In genomic region chr15:82984574-82984973, GRCm38 (mm10) we compare ENCODE assay signal across 14 mouse cellular contexts. TPM values are rescaled to one million over a fixed set of nuclear protein-coding genes. Genes with fewer than 3 reads are reported as not detected.
DNase-seq lines count a peak whose midpoint lies in the region; ATAC-seq lines count a peak whose summit lies in the region.
"Had no signal": no experiment of that assay in that cellular context is flagged by ENCODE, and none has a peak within 500 bp of the region (broad histone marks: within the 10 kb centered on the region; RNA-seq: fewer than 3 reads in every experiment).

No protein-coding gene starts in this region.

- H3K4me2 ChIP-seq in hindbrain, embryonic 12.5 days (replicated peaks): 0 out of 2 replicates have a peak overlapping the region, but pooled peaks have one; percentile 3
- H3K4me2 ChIP-seq in hindbrain, embryonic 16.5 days (ENCODE audit: low read length): no peak overlapping the region
- H3K4me2 ChIP-seq in forebrain, embryonic 13.5 days: peak overlapping the region; percentile 90
- peak overlapping the region; percentile 94 for H3K4me2 ChIP-seq in limb, embryonic 13.5 days (replicated peaks)
- peak overlapping the region; percentile 84 for H3K4me2 ChIP-seq in neural tube, embryonic 13.5 days
- no peak overlapping the region for H3K4me2 ChIP-seq in liver, embryonic 12.5 days

- ATAC-seq in hindbrain, embryonic 12.5 days (ENCODE audit: low FRiP score): no peak
- no peak for ATAC-seq in hindbrain, embryonic 16.5 days
- no peak for ATAC-seq in forebrain, embryonic 13.5 days
- ATAC-seq in limb, embryonic 13.5 days (ENCODE audit: low FRiP score, low read depth): no peak
- no peak for ATAC-seq in neural tube, embryonic 13.5 days (ENCODE audit: low read depth)
- no peak for ATAC-seq in liver, embryonic 12.5 days
- no peak for ATAC-seq in megakaryocyte-erythroid progenitor cell, adult 5-6 weeks (replicated peaks; ENCODE audit: low FRiP score, low TSS enrichment, poor library complexity, severe bottlenecking)
- ATAC-seq: liver, postnatal 0 days had no signal

- no peak overlapping the region for H3K4me3 ChIP-seq in hindbrain, embryonic 12.5 days
- no peak overlapping the region for H3K4me3 ChIP-seq in hindbrain, embryonic 16.5 days (ENCODE audit: low read length)
- H3K4me3 ChIP-seq in forebrain, embryonic 13.5 days: no peak overlapping the region
- no peak overlapping the region for H3K4me3 ChIP-seq in limb, embryonic 13.5 days
- no peak overlapping the region for H3K4me3 ChIP-seq in neural tube, embryonic 13.5 days
- H3K4me3 ChIP-seq in liver, embryonic 12.5 days: no peak overlapping the region
- H3K4me3 ChIP-seq: neural tube, embryonic 12.5 days had no signal

- WGBS in hindbrain, embryonic 12.5 days: 56% methylated on average over 7 of the region's 7 CpGs
- WGBS in hindbrain, embryonic 16.5 days: 54% methylated on average over 7 of the region's 7 CpGs
- WGBS in forebrain, embryonic 13.5 days: 56% methylated on average over 7 of the region's 7 CpGs
- WGBS in limb, embryonic 13.5 days: 30% methylated on average over 7 of the region's 7 CpGs
- WGBS in neural tube, embryonic 13.5 days: 43% methylated on average over 7 of the region's 7 CpGs
- WGBS in liver, embryonic 12.5 days (ENCODE audit: insufficient replicate concordance): 62% methylated on average over 7 of the region's 7 CpGs

- no peaks in the 10 kb centered on the region for H3K36me3 ChIP-seq in hindbrain, embryonic 12.5 days
- H3K36me3 ChIP-seq in hindbrain, embryonic 16.5 days (ENCODE audit: control insufficient read depth, insufficient read depth, low read length): no peaks in the 10 kb centered on the region
- no peaks in the 10 kb centered on the region for H3K36me3 ChIP-seq in forebrain, embryonic 13.5 days (ENCODE audit: poor library complexity, severe bottlenecking)
- H3K36me3 ChIP-seq in limb, embryonic 13.5 days: no peaks in the 10 kb centered on the region
- H3K36me3 ChIP-seq in neural tube, embryonic 13.5 days: no peaks in the 10 kb centered on the region
- no peaks in the 10 kb centered on the region for H3K36me3 ChIP-seq in liver, embryonic 12.5 days
- H3K36me3 ChIP-seq: neural tube, embryonic 12.5 days had no signal

- H3K27me3 ChIP-seq in hindbrain, embryonic 12.5 days: peaks cover 62% of the 10 kb centered on the region
- no peaks in the 10 kb centered on the region for H3K27me3 ChIP-seq in hindbrain, embryonic 16.5 days (replicated peaks; ENCODE audit: control insufficient read depth, insufficient read depth, low read length)
- peaks cover 27% of the 10 kb centered on the region for H3K27me3 ChIP-seq in forebrain, embryonic 13.5 days
- peaks cover 18% of the 10 kb centered on the region for H3K27me3 ChIP-seq in limb, embryonic 13.5 days
- H3K27me3 ChIP-seq in neural tube, embryonic 13.5 days: peaks cover 65% of the 10 kb centered on the region
- H3K27me3 ChIP-seq in liver, embryonic 12.5 days (replicated peaks): peaks cover 95% of the 10 kb centered on the region

- H3K4me1 ChIP-seq in hindbrain, embryonic 12.5 days: peaks cover 72% of the 10 kb centered on the region
- H3K4me1 ChIP-seq in hindbrain, embryonic 16.5 days (ENCODE audit: control insufficient read depth, insufficient read depth, low read depth, low read length): peaks cover 53% of the 10 kb centered on the region
- H3K4me1 ChIP-seq in forebrain, embryonic 13.5 days: peaks cover 92% of the 10 kb centered on the region
- H3K4me1 ChIP-seq in limb, embryonic 13.5 days: peaks cover 83% of the 10 kb centered on the region
- peaks cover 88% of the 10 kb centered on the region for H3K4me1 ChIP-seq in neural tube, embryonic 13.5 days (replicated peaks)
- peaks cover 14% of the 10 kb centered on the region for H3K4me1 ChIP-seq in liver, embryonic 12.5 days

- no peak overlapping the region for H3K27ac ChIP-seq in hindbrain, embryonic 12.5 days
- H3K27ac ChIP-seq in hindbrain, embryonic 16.5 days (ENCODE audit: low read depth, low read length): no peak overlapping the region
- peak overlapping the region; percentile 94 for H3K27ac ChIP-seq in forebrain, embryonic 13.5 days
- H3K27ac ChIP-seq in limb, embryonic 13.5 days: peak overlapping the region; percentile 82
- H3K27ac ChIP-seq in neural tube, embryonic 13.5 days (replicated peaks): 0 out of 2 replicates have a peak overlapping the region, but pooled peaks have one; percentile 4
- no peak overlapping the region for H3K27ac ChIP-seq in liver, embryonic 12.5 days
- H3K27ac ChIP-seq: macrophage; neural tube, embryonic 12.5 days had no signal

- H3K9me3 ChIP-seq in hindbrain, embryonic 12.5 days (replicated peaks): no peaks in the 10 kb centered on the region
- H3K9me3 ChIP-seq in hindbrain, embryonic 16.5 days (ENCODE audit: control insufficient read depth, low read length): no peaks in the 10 kb centered on the region
- H3K9me3 ChIP-seq in forebrain, embryonic 13.5 days (replicated peaks): no peaks in the 10 kb centered on the region
- no peaks in the 10 kb centered on the region for H3K9me3 ChIP-seq in limb, embryonic 13.5 days
- 0 out of 2 replicates have a peak, but pooled peaks cover 4% of the 10 kb centered on the region for H3K9me3 ChIP-seq in neural tube, embryonic 13.5 days
- no peaks in the 10 kb centered on the region for H3K9me3 ChIP-seq in liver, embryonic 12.5 days (replicated peaks)
- H3K9me3 ChIP-seq: neural tube, embryonic 12.5 days had no signal

- DNase-seq in frontal cortex, postnatal 36 days (ENCODE audit: low spot score in 2 of 2): no peak
- DNase-seq: adrenal gland, postnatal 25 days; gastrocnemius, postnatal 14 days; kidney, postnatal 25 days; liver, postnatal 0 days had no signal

- no peak overlapping the region for H3K9ac ChIP-seq in hindbrain, embryonic 12.5 days
- no peak overlapping the region for H3K9ac ChIP-seq in hindbrain, embryonic 16.5 days (ENCODE audit: low read depth, low read length)
- peak overlapping the region; percentile 43; the same call in 1 of the 2 replicates for H3K9ac ChIP-seq in forebrain, embryonic 13.5 days
- H3K9ac ChIP-seq in limb, embryonic 13.5 days: no peak overlapping the region
- H3K9ac ChIP-seq in neural tube, embryonic 13.5 days: peak overlapping the region; percentile 10; the same call in 1 of the 2 replicates
- no peak overlapping the region for H3K9ac ChIP-seq in liver, embryonic 12.5 days
- H3K9ac ChIP-seq: liver, postnatal 0 days; neural tube, embryonic 12.5 days had no signal

RNA-seq across cellular contexts. Expression of gene Tcf20, which starts 3.1 kb away (rescaled TPM):
- polyA plus RNA-seq in hindbrain, embryonic 12.5 days (2016; fragmentation: Nextera tagmentation; extraction: Ambion mirVana): 12.4 and 14.0 TPM in 2 replicates
- 9.3 TPM in 2 replicates for polyA plus RNA-seq in hindbrain, embryonic 16.5 days (2015; fragmentation: Nextera tagmentation; extraction: Ambion mirVana)
- polyA plus RNA-seq in forebrain, embryonic 13.5 days (2015; fragmentation: Nextera tagmentation; extraction: Ambion mirVana): 15.3 and 18.6 TPM in 2 replicates
- 13.9 and 14.3 TPM in 2 replicates for polyA plus RNA-seq in limb, embryonic 13.5 days (2015; fragmentation: Nextera tagmentation; extraction: Ambion mirVana)
- polyA plus RNA-seq in neural tube, embryonic 13.5 days (2015; fragmentation: Nextera tagmentation; extraction: Ambion mirVana): 11.8 and 12.7 TPM in 2 replicates
- polyA plus RNA-seq in liver, embryonic 12.5 days (2016; fragmentation: Nextera tagmentation; extraction: Ambion mirVana): 3.9 and 4.0 TPM in 2 replicates
- 57.7 and 70.5 TPM in 2 replicates for total RNA-seq in megakaryocyte-erythroid progenitor cell, adult 5-6 weeks (2014; fragmentation: Nextera tagmentation)
- 87.5 and 106 TPM in 2 replicates for total RNA-seq in megakaryocyte-erythroid progenitor cell, adult 5-6 weeks (2017)

RNA-seq across cellular contexts. Expression of gene Nfam1, which starts 48.5 kb away (rescaled TPM):
- polyA plus RNA-seq in hindbrain, embryonic 12.5 days (2016; fragmentation: Nextera tagmentation; extraction: Ambion mirVana): 1.9 and 2.2 TPM in 2 replicates
- 2.2 and 2.5 TPM in 2 replicates for polyA plus RNA-seq in hindbrain, embryonic 16.5 days (2015; fragmentation: Nextera tagmentation; extraction: Ambion mirVana)
- 1.2 and 1.5 TPM in 2 replicates for polyA plus RNA-seq in forebrain, embryonic 13.5 days (2015; fragmentation: Nextera tagmentation; extraction: Ambion mirVana)
- 3.4 TPM in 2 replicates for polyA plus RNA-seq in limb, embryonic 13.5 days (2015; fragmentation: Nextera tagmentation; extraction: Ambion mirVana)
- polyA plus RNA-seq in neural tube, embryonic 13.5 days (2015; fragmentation: Nextera tagmentation; extraction: Ambion mirVana): 2.4 and 2.6 TPM in 2 replicates
- 6.2 and 6.4 TPM in 2 replicates for polyA plus RNA-seq in liver, embryonic 12.5 days (2016; fragmentation: Nextera tagmentation; extraction: Ambion mirVana)
- 3.7 and 4.1 TPM in 2 replicates for total RNA-seq in megakaryocyte-erythroid progenitor cell, adult 5-6 weeks (2014; fragmentation: Nextera tagmentation)
- 2.7 and 6.9 TPM in 2 replicates for total RNA-seq in megakaryocyte-erythroid progenitor cell, adult 5-6 weeks (2017)

Comparison
In these comparisons a context has a peak if more than half of its experiments do, and no peak if none do; other contexts are left out.
1. H3K4me2 ChIP-seq: peak in hindbrain, embryonic 12.5 days (single experiment), forebrain, embryonic 13.5 days (single experiment), limb, embryonic 13.5 days (single experiment) and neural tube, embryonic 13.5 days (single experiment); none in hindbrain, embryonic 16.5 days (single experiment) and liver, embryonic 12.5 days (single experiment).
2. H3K27ac ChIP-seq: peak in forebrain, embryonic 13.5 days (single experiment), limb, embryonic 13.5 days (single experiment) and neural tube, embryonic 13.5 days (single experiment); none in hindbrain, embryonic 12.5 days (single experiment), hindbrain, embryonic 16.5 days (single experiment) and liver, embryonic 12.5 days (single experiment).
3. H3K9ac ChIP-seq: peak in forebrain, embryonic 13.5 days (single experiment) and neural tube, embryonic 13.5 days (single experiment); none in hindbrain, embryonic 12.5 days (single experiment), hindbrain, embryonic 16.5 days (single experiment), limb, embryonic 13.5 days (single experiment) and liver, embryonic 12.5 days (single experiment).